Mouse (Mus musculus) heart, embryonic 12.5 days (tissue): ENCODE data around the gene Nhlrc4. TPM values are rescaled to one million over a fixed set of nuclear protein-coding genes. Genes with fewer than 3 reads are reported as not detected.

Experiments used
- ATAC-seq: fragments of 200-750 bp; cut with Nextera tagmentation; 2 replicates; pipeline ENCODE4 v1.8.0; 2017; ENCODE audit warnings: moderate TSS enrichment, moderate library complexity; ENCODE audit not compliant: insufficient number of reproducible peaks, low FRiP score
- H3K27ac ChIP-seq: fragments of 300-500 bp; sonication (generic); 2 replicates; pipeline ENCODE4 v1.5.1; 2016; ENCODE audit warnings: mild to moderate bottlenecking, moderate library complexity; ENCODE audit not compliant: poor library complexity, severe bottlenecking
- H3K27me3 ChIP-seq: fragments of 300-500 bp; sonication (generic); replicated peaks from 2 replicates; pipeline ENCODE4 v1.6.1; 2016; ENCODE audit warnings: mild to moderate bottlenecking, moderate library complexity
- H3K36me3 ChIP-seq: fragments of 300-500 bp; sonication (generic); 2 replicates; pipeline ENCODE4 v1.6.1; 2016; ENCODE audit warnings: mild to moderate bottlenecking, moderate library complexity
- H3K4me1 ChIP-seq: fragments of 300-500 bp; sonication (generic); replicated peaks from 2 replicates; pipeline ENCODE4 v1.6.1; 2016; ENCODE audit warnings: mild to moderate bottlenecking
- H3K4me2 ChIP-seq: fragments of 300-500 bp; sonication (generic); 2 replicates; pipeline ENCODE4 v1.6.1; 2016; ENCODE audit warnings: mild to moderate bottlenecking, moderate library complexity
- H3K4me3 ChIP-seq: fragments of 300-500 bp; sonication (generic); 2 replicates; pipeline ENCODE4 v1.5.1; 2016; ENCODE audit warnings: mild to moderate bottlenecking
- H3K9ac ChIP-seq: fragments of 300-500 bp; sonication (generic); 2 replicates; pipeline ENCODE4 v1.6.1; 2016; ENCODE audit warnings: mild to moderate bottlenecking, moderate library complexity
- H3K9me3 ChIP-seq: fragments of 300-500 bp; sonication (generic); replicated peaks from 2 replicates; pipeline ENCODE4 v1.6.1; 2016; ENCODE audit warnings: mild to moderate bottlenecking, moderate library complexity
- WGBS: fragments of 180-500 bp; shearing (Covaris S2); methylation state at CpG from one replicate; pipeline ENCODE4 v1.1.7; 2016; 5-methylcytosine and 5-hydroxymethylcytosine counted together
- polyA plus RNA-seq: library from polyadenylated mRNA; unstranded; fragments of >200 nt; fragmentation: Nextera tagmentation; extraction: Ambion mirVana; gene quantifications from 2 replicates; pipeline ENCODE4 v1.2.1, GENCODE M21; 2016

The Nhlrc4 gene
- polyA plus RNA-seq, 1 experiment from 2014 or later, result 0.36 TPM

GRCm38 (mm10) chr17:25947576-25947975 is 2.8 kb upstream of the Nhlrc4 start:
- Histone ChIP-seq H3K36me3 (no peaks in the 10 kb centered on the region), H3K9ac (peak overlapping the region; percentile 15; the same call in 1 of the 2 replicates), H3K4me3 (no peak overlapping the region), H3K27ac (no peak overlapping the region), H3K4me2 (no peak overlapping the region), H3K9me3 (no peaks in the 10 kb centered on the region), H3K27me3 (peaks cover 35% of the 10 kb centered on the region), H3K4me1 (peaks cover 19% of the 10 kb centered on the region)
- 72% methylated on average over 4 of the region's 4 CpGs for WGBS
- no peak for ATAC-seq

- Histone ChIP-seq H3K9me3 (no peaks in the 10 kb centered on the region), H3K4me1 (peaks cover 14% of the 10 kb centered on the region), H3K27me3 (peaks cover 28% of the 10 kb centered on the region), H3K4me2 (no peak overlapping the region), H3K36me3 (no peaks in the 10 kb centered on the region), H3K9ac (no peak overlapping the region), H3K27ac (no peak overlapping the region), H3K4me3 (no peak overlapping the region)
- 78% methylated on average over 8 of the region's 8 CpGs for WGBS
- no peak for ATAC-seq
Measured at GRCm38 (mm10) chr17:25946891-25947290, 2.1 kb upstream of the Nhlrc4 start.

GRCm38 (mm10) chr17:25946349-25946748 is 1.6 kb upstream of the Nhlrc4 start:
- Histone ChIP-seq H3K9ac (no peak overlapping the region), H3K4me1 (peaks cover 11% of the 10 kb centered on the region), H3K27ac (no peak overlapping the region), H3K27me3 (peaks cover 23% of the 10 kb centered on the region), H3K36me3 (no peaks in the 10 kb centered on the region), H3K9me3 (no peaks in the 10 kb centered on the region), H3K4me2 (no peak overlapping the region), H3K4me3 (no peak overlapping the region)
- ATAC-seq, result no peak
- 69% methylated on average over 7 of the region's 7 CpGs for WGBS

- no peak overlapping the region for H3K4me3 ChIP-seq
- H3K27ac ChIP-seq, result no peak overlapping the region
- 62% methylated on average over 9 of the region's 9 CpGs for WGBS
- ATAC-seq, result no peak
- H3K27me3 ChIP-seq, result peaks cover 16% of the 10 kb centered on the region
- peaks cover 9% of the 10 kb centered on the region for H3K4me1 ChIP-seq
- no peak overlapping the region for H3K9ac ChIP-seq
- no peaks in the 10 kb centered on the region for H3K36me3 ChIP-seq
- H3K4me2 ChIP-seq, result no peak overlapping the region
- H3K9me3 ChIP-seq, result no peaks in the 10 kb centered on the region
Measured at GRCm38 (mm10) chr17:25945517-25946155, 875 bp upstream of the Nhlrc4 start.

GRCm38 (mm10) chr17:25943769-25944168 is 992 bp downstream of the Nhlrc4 start:
- Histone ChIP-seq H3K4me2 (peak overlapping the region; percentile 33; the same call in 1 of the 2 replicates), H3K27ac (peak overlapping the region; percentile 47), H3K27me3 (peaks cover 4% of the 10 kb centered on the region; the same call in 1 of the 2 replicates), H3K4me1 (peaks cover 15% of the 10 kb centered on the region), H3K4me3 (no peak overlapping the region), H3K9ac (peak overlapping the region; percentile 6; the same call in 1 of the 2 replicates), H3K9me3 (no peaks in the 10 kb centered on the region), H3K36me3 (0 out of 2 replicates have a peak, but pooled peaks cover 2% of the 10 kb centered on the region)
- 61% methylated on average over 9 of the region's 9 CpGs for WGBS
- ATAC-seq, result no peak

- H3K4me3 ChIP-seq, result no peak overlapping the region
- peaks cover 4% of the 10 kb centered on the region; the same call in 1 of the 2 replicates for H3K36me3 ChIP-seq
- 71% methylated on average over 3 of the region's 3 CpGs for WGBS
- H3K9ac ChIP-seq, result peak overlapping the region; percentile 6; the same call in 1 of the 2 replicates
- H3K4me1 ChIP-seq, result peaks cover 15% of the 10 kb centered on the region
- ATAC-seq, result no peak
- H3K4me2 ChIP-seq, result peak overlapping the region; percentile 33
- H3K27me3 ChIP-seq, result peaks cover 4% of the 10 kb centered on the region; the same call in 1 of the 2 replicates
- no peaks in the 10 kb centered on the region for H3K9me3 ChIP-seq
- H3K27ac ChIP-seq, result peak overlapping the region; percentile 47
Measured at GRCm38 (mm10) chr17:25943221-25943620, 1.5 kb downstream of the Nhlrc4 start.

- Histone ChIP-seq H3K4me3 (peak overlapping the region; percentile 92), H3K27me3 (peaks cover 4% of the 10 kb centered on the region; the same call in 1 of the 2 replicates), H3K4me2 (peak overlapping the region; percentile 66), H3K9ac (0 out of 2 replicates have a peak overlapping the region, but pooled peaks have one; percentile 98), H3K36me3 (peaks cover 7% of the 10 kb centered on the region), H3K4me1 (peaks cover 15% of the 10 kb centered on the region), H3K27ac (peak overlapping the region; percentile 74), H3K9me3 (no peaks in the 10 kb centered on the region)
- ATAC-seq, result peak; percentile 87
- 73% methylated on average over 2 of the region's 2 CpGs for WGBS
Measured at GRCm38 (mm10) chr17:25942597-25943151, 2.1 kb downstream of the Nhlrc4 start.

- Histone ChIP-seq H3K4me1 (peaks cover 12% of the 10 kb centered on the region), H3K27ac (peak overlapping the region; percentile 86), H3K4me2 (peak overlapping the region; percentile 66), H3K9me3 (no peaks in the 10 kb centered on the region), H3K36me3 (peaks cover 17% of the 10 kb centered on the region), H3K9ac (peak overlapping the region; percentile 98), H3K4me3 (peak overlapping the region; percentile 92), H3K27me3 (peaks cover 3% of the 10 kb centered on the region; the same call in 1 of the 2 replicates)
- ATAC-seq, result peak; percentile 56
- 4% methylated on average over 54 of the region's 54 CpGs for WGBS
Measured at GRCm38 (mm10) chr17:25941511-25942241, 3.1 kb downstream of the Nhlrc4 start.

GRCm38 (mm10) chr17:25934526-25934925 is 10.2 kb downstream of the Nhlrc4 start:
- Histone ChIP-seq H3K27ac (no peak overlapping the region), H3K4me1 (no peaks in the 10 kb centered on the region), H3K4me2 (no peak overlapping the region), H3K36me3 (peaks cover 85% of the 10 kb centered on the region), H3K9ac (no peak overlapping the region), H3K9me3 (no peaks in the 10 kb centered on the region), H3K27me3 (no peaks in the 10 kb centered on the region), H3K4me3 (no peak overlapping the region)
- no peak for ATAC-seq
- WGBS, result 86% methylated on average over 1 of the region's 1 CpGs

- no peak overlapping the region for H3K4me3 ChIP-seq
- H3K27ac ChIP-seq, result no peak overlapping the region
- no peak overlapping the region for H3K4me2 ChIP-seq
- no peaks in the 10 kb centered on the region for H3K9me3 ChIP-seq
- no peak overlapping the region for H3K9ac ChIP-seq
- H3K36me3 ChIP-seq, result peaks cover 53% of the 10 kb centered on the region
- ATAC-seq, result no peak
- no peaks in the 10 kb centered on the region for H3K27me3 ChIP-seq
- 73% methylated on average over 2 of the region's 2 CpGs for WGBS
- peaks cover 6% of the 10 kb centered on the region; the same call in 1 of the 2 replicates for H3K4me1 ChIP-seq
Measured at GRCm38 (mm10) chr17:25925348-25925747, 19.4 kb downstream of the Nhlrc4 start.

- no peak overlapping the region for H3K4me3 ChIP-seq
- no peak overlapping the region for H3K9ac ChIP-seq
- ATAC-seq, result no peak
- H3K36me3 ChIP-seq, result peaks cover 29% of the 10 kb centered on the region
- 81% methylated on average over 5 of the region's 5 CpGs for WGBS
- H3K27me3 ChIP-seq, result no peaks in the 10 kb centered on the region
- peaks cover 24% of the 10 kb centered on the region for H3K4me1 ChIP-seq
- H3K9me3 ChIP-seq, result no peaks in the 10 kb centered on the region
- H3K27ac ChIP-seq, result no peak overlapping the region
- H3K4me2 ChIP-seq, result no peak overlapping the region
Measured at GRCm38 (mm10) chr17:25922120-25922519, 22.6 kb downstream of the Nhlrc4 start.
